ENCODE assay signal across 10 mouse cellular contexts in the genomic region with DNA sequence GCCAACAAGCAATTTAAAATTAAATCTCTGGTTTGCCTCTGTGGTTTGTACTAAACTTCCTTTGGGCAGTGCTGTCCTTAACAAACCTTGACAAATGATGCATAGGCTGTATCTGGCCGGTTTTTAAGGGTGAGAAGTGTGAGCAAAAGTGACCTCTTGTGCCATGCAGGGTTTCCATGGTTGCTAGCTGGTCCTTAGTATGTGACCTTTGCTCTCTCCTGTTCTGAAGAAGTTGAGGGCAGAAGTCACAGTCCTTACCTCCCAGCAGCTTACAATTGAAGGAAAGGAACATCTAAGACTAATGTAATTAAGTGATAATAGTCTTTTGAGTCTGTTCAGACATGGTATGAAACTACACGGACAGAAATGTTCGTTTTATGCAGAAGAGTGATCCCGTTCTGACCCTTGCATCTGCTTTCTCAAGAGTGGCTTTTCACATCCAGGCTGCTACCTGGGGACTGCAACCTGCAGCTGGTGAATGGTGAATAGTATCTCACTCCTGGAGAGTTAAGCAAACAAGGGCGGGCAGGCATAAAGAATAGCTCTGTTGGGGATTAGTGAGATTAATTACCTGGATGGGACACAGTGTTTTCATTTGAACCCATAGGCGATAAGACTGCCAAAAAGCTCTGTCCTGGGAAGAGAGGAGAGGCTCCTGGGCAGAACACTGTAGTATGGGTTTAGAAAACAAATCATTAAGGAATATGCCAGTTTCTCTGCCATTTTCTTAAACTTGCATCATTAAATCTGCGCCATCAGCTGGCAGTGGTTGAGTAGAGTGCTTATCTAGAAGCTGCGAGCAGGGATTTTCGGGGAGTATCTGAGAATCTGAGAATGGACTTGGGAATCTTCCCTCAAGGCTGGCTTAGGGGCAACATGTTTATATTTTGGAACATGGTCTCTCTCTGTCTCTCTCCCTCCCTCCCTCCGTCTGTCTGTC. TPM values are rescaled to one million over a fixed set of nuclear protein-coding genes. Genes with fewer than 3 reads are reported as not detected.
DNase-seq lines count a peak whose midpoint lies in the region; ATAC-seq and TF ChIP-seq lines count a peak whose summit lies in the region.
"Had no signal": no experiment of that assay in that cellular context is flagged by ENCODE, and none has a peak within 500 bp of the region (broad histone marks: within the 10 kb centered on the region; RNA-seq: fewer than 3 reads in every experiment).

No protein-coding gene starts in this region.

- H3K4me1 ChIP-seq in heart, postnatal 0 days (ENCODE audit: control insufficient read depth, insufficient read depth) = peaks cover 30% of the 10 kb centered on the region
- no peaks in the 10 kb centered on the region for H3K4me1 ChIP-seq in testis, adult 2 months (ENCODE audit: control insufficient read depth, insufficient read depth, low read length)

- no peaks in the 10 kb centered on the region for H3K27me3 ChIP-seq in heart, postnatal 0 days (ENCODE audit: control insufficient read depth, insufficient read depth, low read length)
- H3K27me3 ChIP-seq in testis, adult 2 months (ENCODE audit: control insufficient read depth, insufficient read depth, low read length) = no peaks in the 10 kb centered on the region

- H3K36me3 ChIP-seq in heart, postnatal 0 days (replicated peaks; ENCODE audit: control insufficient read depth, insufficient read depth, low read length) = no peaks in the 10 kb centered on the region
- no peaks in the 10 kb centered on the region for H3K36me3 ChIP-seq in testis, adult 2 months (ENCODE audit: control insufficient read depth, insufficient read depth, low read length)

- 44% methylated on average over 10 of the region's 10 CpGs for WGBS in heart, postnatal 0 days

- ATAC-seq in heart, postnatal 0 days (ENCODE audit: insufficient read depth, low read depth) = no peak

- intact Hi-C loops in heart, postnatal 25 days (cut with DNase I) = no loop called here

- TF ChIP-seq EP300 in heart, postnatal 0 days (IDR thresholded peaks at IDR 0.05; ENCODE audit: low read depth) = no peak

- no peak overlapping the region for H3K4me3 ChIP-seq in heart, postnatal 0 days (ENCODE audit: low read depth, low read length)
- H3K4me3 ChIP-seq in testis, adult 2 months (ENCODE audit: control insufficient read depth, low read depth, low read length) = no peak overlapping the region

- TF ChIP-seq POLR2A in testis, adult 2 months (IDR thresholded peaks at IDR 0.05; ENCODE audit: control insufficient read depth, low read depth, low read length) = no peak

- H3K9me3 ChIP-seq in heart, postnatal 0 days (replicated peaks; ENCODE audit: control insufficient read depth, low read length) = no peaks in the 10 kb centered on the region

- no peak for TF ChIP-seq CTCF in heart, postnatal 0 days (IDR thresholded peaks at IDR 0.05; ENCODE audit: low read depth)
- no peak for TF ChIP-seq CTCF in testis, adult 2 months (IDR thresholded peaks at IDR 0.05; ENCODE audit: control insufficient read depth, insufficient read depth, insufficient replicate concordance, low read depth, low read length)

- DNase-seq in cerebellum, adult 11-12 months = peak; percentile 62
- no peak for DNase-seq in cerebellum, postnatal 4 days (ENCODE audit: low spot score in 2 of 2)
- DNase-seq in heart, postnatal 0 days (ENCODE audit: low spot score) = no peak
- DNase-seq in heart, postnatal 25 days (ENCODE audit: low spot score) = no peak
- DNase-seq in testis, postnatal 14 days (ENCODE audit: low spot score) = no peak
- DNase-seq in yolk sac, embryonic 10.5 days (ENCODE audit: low spot score) = peak; percentile 39
- no peak for DNase-seq in urinary bladder, postnatal 25 days (ENCODE audit: low spot score)
- DNase-seq: layer of hippocampus, postnatal 36 days; liver had no signal

- no peak overlapping the region for H3K4me2 ChIP-seq in heart, postnatal 0 days (ENCODE audit: low read depth, low read length)

- peak overlapping the region; percentile 46; the same call in 1 of the 2 replicates for H3K27ac ChIP-seq in heart, postnatal 0 days (ENCODE audit: low read depth)
- 0 out of 2 replicates have a peak overlapping the region, but pooled peaks have one; percentile 13 for H3K27ac ChIP-seq in testis, adult 2 months (ENCODE audit: control insufficient read depth, insufficient read depth, low read depth, low read length)

- H3K9ac ChIP-seq in heart, postnatal 0 days (replicated peaks; ENCODE audit: low read depth, low read length) = no peak overlapping the region

RNA-seq across cellular contexts. Expression of a gene that starts 47.2 kb away (rescaled TPM):
- total RNA-seq in heart, postnatal 0 days (2014; rRNA removed; ENCODE audit: low replicate concordance) = 191 and 217 TPM in 2 replicates
- polyA plus RNA-seq in heart, postnatal 0 days (2015; fragmentation: Nextera tagmentation; extraction: Ambion mirVana) = 96.2 and 109 TPM in 2 replicates
- 100 to 1,000 TPM; 150 to 154 TPM for total RNA-seq in heart, postnatal 25 days (2021)
- polyA plus RNA-seq in testis, adult 2 months (2012; rRNA removed) = 4.5 and 5.8 TPM in 2 replicates

Comparison
In these comparisons a context has a peak if more than half of its experiments do, and no peak if none do; other contexts are left out.
1. DNase-seq: peak in cerebellum, adult 11-12 months (single experiment) and yolk sac, embryonic 10.5 days (single experiment); none in cerebellum, postnatal 4 days (0 of 2), heart, postnatal 0 days (single experiment), heart, postnatal 25 days (single experiment), testis, postnatal 14 days (single experiment) and urinary bladder, postnatal 25 days (single experiment).